Mouse (Mus musculus) heart, adult 2 months (tissue): ENCODE measurements around the gene Gm37240.

Source experiments
- CTCF ChIP-seq: fragments of 200-600 bp; IDR thresholded peaks from 2 replicates; pipeline ENCODE4 v1.8.1; 2022; ENCODE audit warnings: antibody characterized with exemption, mild to moderate bottlenecking, moderate library complexity
- EP300 ChIP-seq: fragments of 200-500 bp; IDR thresholded peaks from 2 replicates; pipeline ENCODE4 v1.6.1; 2011; ENCODE audit warnings: low read depth, low read length, control low read depth; ENCODE audit not compliant: insufficient read depth
- POLR2A ChIP-seq: fragments of 200-500 bp; IDR thresholded peaks from 2 replicates; pipeline ENCODE4 v1.6.1; 2011; ENCODE audit warnings: mild to moderate bottlenecking, low read depth, low read length, control low read depth; ENCODE audit not compliant: insufficient read depth

- no peak for TF ChIP-seq EP300
- no peak for TF ChIP-seq POLR2A
- TF ChIP-seq CTCF = no peak
Measured at GRCm38 (mm10) chr3:85378703-85379395, 508.5 kb downstream of the Gm37240 start.
